In the genomic region with DNA sequence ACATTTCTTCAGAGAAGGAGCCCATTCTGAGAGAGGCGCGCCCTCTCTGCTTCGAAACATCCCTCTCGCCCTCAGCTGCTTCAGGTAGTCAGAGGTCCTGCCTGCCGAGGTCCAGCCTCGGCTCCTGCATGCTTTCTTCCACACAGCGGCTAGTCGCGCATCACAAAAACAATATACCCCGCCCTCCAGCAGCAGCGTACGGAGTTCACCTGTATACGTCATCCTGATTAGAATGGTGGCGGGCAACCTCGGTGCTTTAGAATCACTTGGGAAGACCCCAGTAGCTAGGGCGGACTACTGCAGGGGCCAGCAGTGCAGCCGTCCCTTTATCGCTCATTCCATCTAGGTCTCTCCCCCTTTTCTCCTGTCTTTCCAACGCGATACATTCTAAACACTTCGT, we compare ENCODE assay signal across 9 mouse cellular contexts. TPM values are rescaled to one million over a fixed set of nuclear protein-coding genes. Genes with fewer than 3 reads are reported as not detected.
A peak's percentile ranks its signal among the peaks of the same experiment; 100 is the strongest.
DNase-seq lines count a peak whose midpoint lies in the region; ATAC-seq and TF ChIP-seq lines count a peak whose summit lies in the region.
"Had no signal": no experiment of that assay in that cellular context is flagged by ENCODE, and none has a peak within 500 bp of the region (broad histone marks: within the 10 kb centered on the region; RNA-seq: fewer than 3 reads in every experiment).

No protein-coding gene starts in this region.

- no peak for DNase-seq in heart, postnatal 10 days
- peak; percentile 43 for DNase-seq in brain, embryonic 18.5 days (ENCODE audit: low read depth, low spot score)
- DNase-seq in limb, embryonic 14.5 days (ENCODE audit: low spot score) = no peak
- peak; percentile 41 for DNase-seq in retina, embryonic 14.5 days (ENCODE audit: low spot score)
- DNase-seq in adrenal gland, postnatal 36 days = no peak
- no peak for DNase-seq in kidney, adult 2 months

- peaks cover 18 to 23% of the 10 kb centered on the region in 2 experiments for H3K4me1 ChIP-seq in heart, embryonic 14.5 days (ENCODE audit: control insufficient read depth in 2 of 2, insufficient read depth in 2 of 2, low read length in 2 of 2)
- H3K4me1 ChIP-seq in forebrain, embryonic 16.5 days (replicated peaks; ENCODE audit: control insufficient read depth, insufficient read depth, low read length) = peaks cover 26% of the 10 kb centered on the region
- peaks cover 13% of the 10 kb centered on the region; the same call in 1 of the 2 replicates for H3K4me1 ChIP-seq in limb, embryonic 14.5 days (ENCODE audit: control insufficient read depth, insufficient read depth, low read length)
- H3K4me1 ChIP-seq in kidney, adult 2 months (ENCODE audit: control insufficient read depth, insufficient read depth, low read length) = peaks cover 2% of the 10 kb centered on the region; the same call in 1 of the 2 replicates

- WGBS in heart, embryonic 14.5 days = 20% methylated on average over 21 of the region's 21 CpGs
- 5% methylated on average over 20 of the region's 21 CpGs for WGBS in forebrain, embryonic 16.5 days
- 6% methylated on average over 21 of the region's 21 CpGs for WGBS in limb, embryonic 14.5 days
- 25% methylated on average over 21 of the region's 21 CpGs for whole genome bisulfite sequencing in kidney, adult 2 months

- TF ChIP-seq POLR2A in limb, embryonic 14.5 days (IDR thresholded peaks at IDR 0.05; ENCODE audit: borderline replicate concordance, extremely low read depth, insufficient read depth, insufficient read length) = no peak
- TF ChIP-seq POLR2A in kidney, adult 2 months (IDR thresholded peaks at IDR 0.05; ENCODE audit: low read depth, low read length) = no peak

- intact Hi-C loops in heart, postnatal 10 days (cut with DNase I) = no loop called here

- H3K4me3 ChIP-seq in heart, embryonic 14.5 days (ENCODE audit: control insufficient read depth in 1 of 2, insufficient read depth in 1 of 2, low read depth in 1 of 2, low read length in 2 of 2) = peak overlapping the region; percentile 39 to 47
- H3K4me3 ChIP-seq in forebrain, embryonic 16.5 days (replicated peaks; ENCODE audit: low read length) = peak overlapping the region; percentile 69
- peak overlapping the region; percentile 34 for H3K4me3 ChIP-seq in limb, embryonic 14.5 days (replicated peaks; ENCODE audit: low read length)
- no peak overlapping the region for H3K4me3 ChIP-seq in kidney, adult 2 months (ENCODE audit: insufficient read depth, low read depth, low read length)

- peak overlapping the region; percentile 74 for H3K4me2 ChIP-seq in heart, embryonic 14.5 days (ENCODE audit: low read length)
- H3K4me2 ChIP-seq in forebrain, embryonic 16.5 days (ENCODE audit: low read length) = peak overlapping the region; percentile 84
- H3K4me2 ChIP-seq in limb, embryonic 14.5 days (replicated peaks; ENCODE audit: low read depth, low read length, severe bottlenecking) = peak overlapping the region; percentile 71

- H3K27ac ChIP-seq in heart, embryonic 14.5 days (replicated peaks in 1 of 2; ENCODE audit: control insufficient read depth in 1 of 2, insufficient read depth in 1 of 2, low read depth in 2 of 2, low read length in 2 of 2) = no peak overlapping the region
- H3K27ac ChIP-seq in forebrain, embryonic 16.5 days (ENCODE audit: low read length) = peak overlapping the region; percentile 94
- H3K27ac ChIP-seq in limb, embryonic 14.5 days (replicated peaks; ENCODE audit: low read depth, low read length) = no peak overlapping the region
- no peak overlapping the region for H3K27ac ChIP-seq in kidney, adult 2 months (ENCODE audit: insufficient read depth, low read depth, low read length)

- peak overlapping the region; percentile 55 for H3K9ac ChIP-seq in heart, embryonic 14.5 days (ENCODE audit: low read length)
- H3K9ac ChIP-seq in forebrain, embryonic 16.5 days (replicated peaks; ENCODE audit: low read depth, low read length) = peak overlapping the region; percentile 84
- peak overlapping the region; percentile 52 for H3K9ac ChIP-seq in limb, embryonic 14.5 days (ENCODE audit: low read depth, low read length, severe bottlenecking)

- H3K9me3 ChIP-seq in heart, embryonic 14.5 days (ENCODE audit: control insufficient read depth, low read length) = no peaks in the 10 kb centered on the region
- H3K9me3 ChIP-seq in forebrain, embryonic 16.5 days (ENCODE audit: control insufficient read depth, low read length) = no peaks in the 10 kb centered on the region
- H3K9me3 ChIP-seq in limb, embryonic 14.5 days (ENCODE audit: control insufficient read depth, low read length) = no peaks in the 10 kb centered on the region

- ATAC-seq in heart, embryonic 14.5 days (ENCODE audit: insufficient number of reproducible peaks, insufficient read depth, low FRiP score, low read depth) = no peak; the same call in 1 of the 2 replicates
- ATAC-seq in forebrain, embryonic 16.5 days = peak; percentile 56
- ATAC-seq in limb, embryonic 14.5 days (ENCODE audit: low FRiP score, low read depth) = peak; percentile 16; the same call in 1 of the 2 replicates

- H3K36me3 ChIP-seq in heart, embryonic 14.5 days (ENCODE audit: control insufficient read depth, insufficient read depth, low read length) = no peaks in the 10 kb centered on the region
- no peaks in the 10 kb centered on the region for H3K36me3 ChIP-seq in forebrain, embryonic 16.5 days (ENCODE audit: control insufficient read depth, insufficient read depth)
- H3K36me3 ChIP-seq in limb, embryonic 14.5 days (ENCODE audit: control insufficient read depth, insufficient read depth, low read length) = no peaks in the 10 kb centered on the region
- H3K36me3 ChIP-seq in kidney, adult 2 months (ENCODE audit: control insufficient read depth, insufficient read depth, low read length) = no peaks in the 10 kb centered on the region

- no peak for TF ChIP-seq CTCF in kidney, adult 2 months (conservative IDR thresholded peaks at IDR 0.05; ENCODE audit: insufficient read depth, insufficient read length, low read depth, low read length)

- H3K27me3 ChIP-seq in heart, embryonic 14.5 days (ENCODE audit: control insufficient read depth, insufficient read depth, low read length) = peaks cover 9% of the 10 kb centered on the region; the same call in 1 of the 2 replicates
- no peaks in the 10 kb centered on the region for H3K27me3 ChIP-seq in forebrain, embryonic 16.5 days (replicated peaks; ENCODE audit: control insufficient read depth, insufficient read depth, low read length)
- peaks cover 18% of the 10 kb centered on the region; the same call in 1 of the 2 replicates for H3K27me3 ChIP-seq in limb, embryonic 14.5 days (ENCODE audit: control insufficient read depth, insufficient read depth, low read length)
- no peaks in the 10 kb centered on the region; the same call in 1 of the 2 replicates for H3K27me3 ChIP-seq in kidney, adult 2 months (replicated peaks; ENCODE audit: control insufficient read depth, insufficient read depth, low read length)
- H3K27me3 ChIP-seq: Patski had no signal

RNA-seq across cellular contexts. Expression of gene Mical3, which starts 1.3 kb away (rescaled TPM):
- polyA plus RNA-seq in heart, embryonic 14.5 days (2014; fragmentation: Nextera tagmentation; extraction: Ambion mirVana) = 41.3 and 46.2 TPM in 2 replicates
- 100 to 1,000 TPM; 137 to 148 TPM for total RNA-seq in heart, postnatal 10 days (2021)
- polyA plus RNA-seq in forebrain, embryonic 16.5 days (2015; fragmentation: Nextera tagmentation; extraction: Ambion mirVana) = 27.1 and 35.5 TPM in 2 replicates
- polyA plus RNA-seq in limb, embryonic 14.5 days (2012; rRNA removed) = 17.3 and 17.7 TPM in 2 replicates
- 13.3 and 16.3 TPM in 2 replicates for polyA plus RNA-seq in limb, embryonic 14.5 days (2014; fragmentation: Nextera tagmentation; extraction: Ambion mirVana)
- total RNA-seq in adrenal gland, postnatal 36 days (2021) = 10 to 100 TPM; 47.4 to 48.7 TPM
- 16.1 and 17.5 TPM in 2 replicates for polyA plus RNA-seq in kidney, adult 2 months (2012; rRNA removed)

RNA-seq across cellular contexts. Expression of gene Pex26, which starts 54.0 kb away (rescaled TPM):
- polyA plus RNA-seq in heart, embryonic 14.5 days (2014; fragmentation: Nextera tagmentation; extraction: Ambion mirVana) = 3.0 and 5.9 TPM in 2 replicates
- 10 to 100 TPM in 1 of 2 experiments, 1 to 10 TPM in 1; 7.3 to 11.2 TPM for total RNA-seq in heart, postnatal 10 days (2021)
- polyA plus RNA-seq in forebrain, embryonic 16.5 days (2015; fragmentation: Nextera tagmentation; extraction: Ambion mirVana) = 15.9 and 16.1 TPM in 2 replicates
- 15.2 and 18.7 TPM in 2 replicates for polyA plus RNA-seq in limb, embryonic 14.5 days (2012; rRNA removed)
- polyA plus RNA-seq in limb, embryonic 14.5 days (2014; fragmentation: Nextera tagmentation; extraction: Ambion mirVana) = 10.0 and 10.3 TPM in 2 replicates
- total RNA-seq in adrenal gland, postnatal 36 days (2021) = 10 to 100 TPM in 1 of 2 experiments, 1 to 10 TPM in 1; 9.6 to 11.9 TPM
- polyA plus RNA-seq in kidney, adult 2 months (2012; rRNA removed) = 21.0 and 24.2 TPM in 2 replicates

Comparison
In these comparisons a context has a peak if more than half of its experiments do, and no peak if none do; other contexts are left out.
1. DNase-seq: peak in brain, embryonic 18.5 days (single experiment) and retina, embryonic 14.5 days (single experiment); none in heart, postnatal 10 days (0 of 2), limb, embryonic 14.5 days (single experiment), adrenal gland, postnatal 36 days (0 of 2) and kidney, adult 2 months (single experiment).
2. Peak in every context shown above with its lines, with median percentiles within 50 percentile points of each other: H3K4me2 ChIP-seq and H3K9ac ChIP-seq.